Mouse (Mus musculus) urinary bladder, postnatal 14 days (tissue): ENCODE measurements at regions not wholly inside any gene's neighbourhood (a gene's known extent, or its start where the extent isn't known, plus 50 kb on each side); places are given as distances from the start of the nearest gene placed in this dataset.
A peak's percentile ranks its signal among the peaks of the same experiment; 100 is the strongest.

Experiments used
- DNase-seq: peaks from one replicate; pipeline ENCODE4 v3.0.0; 2021; ENCODE audit warnings: low spot score

GRCm38 (mm10) chr3:150752787-150753186, 684.9 kb upstream of the Adgrl4 start:
- no peak for DNase-seq

- DNase-seq, result no peak
These were observed 677.8 kb upstream of the Adgrl4 start for GRCm38 (mm10) chr3:150759854-150760253.

GRCm38 (mm10) chr3:150784576-150784975, 653.1 kb upstream of the Adgrl4 start:
- no peak for DNase-seq

- DNase-seq, result no peak
These were observed 619.9 kb upstream of the Adgrl4 start for GRCm38 (mm10) chr3:150817807-150818206.

GRCm38 (mm10) chr3:150819369-150819768, 618.3 kb upstream of the Adgrl4 start:
- no peak for DNase-seq

- no peak for DNase-seq
These were observed 617.6 kb upstream of the Adgrl4 start for GRCm38 (mm10) chr3:150820039-150820438.

GRCm38 (mm10) chr3:150846029-150846428, 591.7 kb upstream of the Adgrl4 start:
- no peak for DNase-seq

GRCm38 (mm10) chr3:150852107-150852506, 585.6 kb upstream of the Adgrl4 start:
- no peak for DNase-seq

GRCm38 (mm10) chr3:150896668-150897067, 541.0 kb upstream of the Adgrl4 start:
- DNase-seq, result no peak

GRCm38 (mm10) chr3:150910091-150910490, 527.6 kb upstream of the Adgrl4 start:
- no peak for DNase-seq

GRCm38 (mm10) chr3:150954897-150955296, 482.8 kb upstream of the Adgrl4 start:
- no peak for DNase-seq

- no peak for DNase-seq
These were observed 438.0 kb upstream of the Adgrl4 start for GRCm38 (mm10) chr3:150999652-151000051.

GRCm38 (mm10) chr3:151000217-151000616, 437.5 kb upstream of the Adgrl4 start:
- DNase-seq, result no peak

GRCm38 (mm10) chr3:151001881-151002412, 435.7 kb upstream of the Adgrl4 start:
- DNase-seq, result peak; percentile 9

- no peak for DNase-seq
These were observed 434.2 kb upstream of the Adgrl4 start for GRCm38 (mm10) chr3:151003524-151003923.

- DNase-seq, result no peak
These were observed 433.7 kb upstream of the Adgrl4 start for GRCm38 (mm10) chr3:151003990-151004389.

- DNase-seq, result no peak
These were observed 417.7 kb upstream of the Adgrl4 start for GRCm38 (mm10) chr3:151020014-151020413.

GRCm38 (mm10) chr3:151057491-151057890, 380.2 kb upstream of the Adgrl4 start:
- DNase-seq, result no peak

- DNase-seq, result no peak
These were observed 365.4 kb upstream of the Adgrl4 start for GRCm38 (mm10) chr3:151072322-151072721.

- DNase-seq, result no peak
These were observed 320.9 kb upstream of the Adgrl4 start for GRCm38 (mm10) chr3:151116831-151117230.

- no peak for DNase-seq
These were observed 320.1 kb upstream of the Adgrl4 start for GRCm38 (mm10) chr3:151117583-151118041.

GRCm38 (mm10) chr3:151124131-151124530, 313.6 kb upstream of the Adgrl4 start:
- no peak for DNase-seq

GRCm38 (mm10) chr3:151146889-151147288, 290.8 kb upstream of the Adgrl4 start:
- no peak for DNase-seq

GRCm38 (mm10) chr3:151153340-151153739, 284.3 kb upstream of the Adgrl4 start:
- no peak for DNase-seq

GRCm38 (mm10) chr3:151160516-151160915, 277.2 kb upstream of the Adgrl4 start:
- DNase-seq, result no peak
